Mouse (Mus musculus) forebrain, embryonic 13.5 days (tissue): Measurements from ENCODE around the gene Fbxl3. TPM values are rescaled to one million over a fixed set of nuclear protein-coding genes. Genes with fewer than 3 reads are reported as not detected.
A peak's percentile ranks its signal among the peaks of the same experiment; 100 is the strongest.

Source experiments
- ATAC-seq: fragments of 200-750 bp; cut with Nextera tagmentation; 2 replicates; pipeline ENCODE4 v1.8.0; 2017
- H3K27ac ChIP-seq: fragments of 300-500 bp; sonication (generic); 2 replicates; pipeline ENCODE4 v1.5.1; 2015; ENCODE audit warnings: inconsistent platforms, mild to moderate bottlenecking, moderate library complexity
- H3K27me3 ChIP-seq: fragments of 300-500 bp; sonication (generic); 2 replicates; pipeline ENCODE4 v1.6.1; 2015; ENCODE audit warnings: mild to moderate bottlenecking, inconsistent platforms
- H3K36me3 ChIP-seq: fragments of 300-500 bp; sonication (generic); 2 replicates; pipeline ENCODE4 v1.6.1; 2015; ENCODE audit warnings: mild to moderate bottlenecking, inconsistent platforms; ENCODE audit not compliant: poor library complexity, severe bottlenecking
- H3K4me1 ChIP-seq: fragments of 300-500 bp; sonication (generic); 2 replicates; pipeline ENCODE4 v1.6.1; 2015; ENCODE audit warnings: inconsistent platforms
- H3K4me2 ChIP-seq: fragments of 300-500 bp; sonication (generic); 2 replicates; pipeline ENCODE4 v1.6.1; 2015; ENCODE audit warnings: inconsistent platforms, mild to moderate bottlenecking, moderate library complexity
- H3K4me3 ChIP-seq: fragments of 300-500 bp; sonication (generic); 2 replicates; pipeline ENCODE4 v1.5.1; 2015; ENCODE audit warnings: mild to moderate bottlenecking, inconsistent platforms
- H3K9ac ChIP-seq: fragments of 300-500 bp; sonication (generic); 2 replicates; pipeline ENCODE4 v1.6.1; 2015; ENCODE audit warnings: mild to moderate bottlenecking, inconsistent platforms
- H3K9me3 ChIP-seq: fragments of 300-500 bp; sonication (generic); replicated peaks from 2 replicates; pipeline ENCODE4 v1.6.1; 2016; ENCODE audit warnings: inconsistent platforms
- WGBS: fragments of 180-500 bp; shearing (Covaris S2); methylation state at CpG from one replicate; pipeline ENCODE4 v1.1.7; 2015; 5-methylcytosine and 5-hydroxymethylcytosine counted together
- polyA plus RNA-seq: library from polyadenylated mRNA; unstranded; fragments of >200 nt; fragmentation: Nextera tagmentation; extraction: Ambion mirVana; gene quantifications from 2 replicates; pipeline ENCODE4 v1.2.1, GENCODE M21; 2015

The Fbxl3 gene
- polyA plus RNA-seq, 1 experiment from 2014 or later, result 20.2 TPM

DNA sequence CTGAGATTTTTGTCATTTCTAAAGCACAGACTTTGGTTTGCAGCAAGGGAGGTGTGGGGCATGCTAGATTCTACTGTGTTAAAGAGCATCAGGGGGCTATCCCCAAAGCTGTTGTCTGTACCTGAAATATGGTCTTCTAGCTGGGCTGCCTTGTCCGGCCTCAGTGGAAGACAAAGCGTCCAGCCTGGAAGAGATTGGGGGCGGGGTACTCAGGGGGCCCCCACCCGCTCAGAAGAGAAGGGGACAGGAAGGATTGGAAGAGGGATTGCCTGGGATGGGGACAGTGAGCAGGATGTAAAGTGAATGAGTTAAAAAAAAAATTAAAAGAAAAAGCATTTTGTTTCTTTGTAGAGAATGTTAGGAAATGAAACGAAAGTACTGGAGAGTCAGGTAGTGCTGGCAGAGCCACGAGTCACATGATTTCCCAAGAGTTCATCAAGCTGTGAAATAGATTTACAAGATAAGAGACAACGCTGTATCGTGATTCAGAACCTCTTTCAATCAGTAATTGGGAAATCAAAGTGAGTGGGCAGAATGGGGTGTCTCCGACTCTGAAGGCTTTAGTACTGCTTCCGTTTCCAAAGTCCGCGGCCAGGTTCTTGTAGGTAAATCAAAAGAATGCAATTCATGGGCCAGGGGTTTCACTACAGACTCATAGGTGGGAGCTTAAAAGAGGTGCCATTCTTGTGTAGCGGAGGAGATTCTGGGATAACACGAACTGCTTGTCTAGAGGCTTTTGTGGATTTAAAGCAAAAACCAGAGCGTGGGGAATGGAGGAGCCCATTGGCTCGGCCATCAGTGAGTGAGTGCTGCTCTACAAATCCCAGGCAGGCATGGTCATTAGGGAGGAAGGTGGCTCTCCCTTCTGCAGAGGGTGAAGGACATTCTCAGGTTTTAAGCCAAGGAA, 21.1 kb downstream of the Fbxl3 start:
- no peak for ATAC-seq
- H3K27ac ChIP-seq, result no peak overlapping the region
- H3K9ac ChIP-seq, result no peak overlapping the region
- H3K4me3 ChIP-seq, result no peak overlapping the region
- H3K4me1 ChIP-seq, result no peaks in the 10 kb centered on the region
- no peaks in the 10 kb centered on the region for H3K27me3 ChIP-seq
- peaks cover 33% of the 10 kb centered on the region for H3K36me3 ChIP-seq
- 91% methylated on average over 16 of the region's 16 CpGs for WGBS
- no peaks in the 10 kb centered on the region for H3K9me3 ChIP-seq
- no peak overlapping the region for H3K4me2 ChIP-seq

DNA sequence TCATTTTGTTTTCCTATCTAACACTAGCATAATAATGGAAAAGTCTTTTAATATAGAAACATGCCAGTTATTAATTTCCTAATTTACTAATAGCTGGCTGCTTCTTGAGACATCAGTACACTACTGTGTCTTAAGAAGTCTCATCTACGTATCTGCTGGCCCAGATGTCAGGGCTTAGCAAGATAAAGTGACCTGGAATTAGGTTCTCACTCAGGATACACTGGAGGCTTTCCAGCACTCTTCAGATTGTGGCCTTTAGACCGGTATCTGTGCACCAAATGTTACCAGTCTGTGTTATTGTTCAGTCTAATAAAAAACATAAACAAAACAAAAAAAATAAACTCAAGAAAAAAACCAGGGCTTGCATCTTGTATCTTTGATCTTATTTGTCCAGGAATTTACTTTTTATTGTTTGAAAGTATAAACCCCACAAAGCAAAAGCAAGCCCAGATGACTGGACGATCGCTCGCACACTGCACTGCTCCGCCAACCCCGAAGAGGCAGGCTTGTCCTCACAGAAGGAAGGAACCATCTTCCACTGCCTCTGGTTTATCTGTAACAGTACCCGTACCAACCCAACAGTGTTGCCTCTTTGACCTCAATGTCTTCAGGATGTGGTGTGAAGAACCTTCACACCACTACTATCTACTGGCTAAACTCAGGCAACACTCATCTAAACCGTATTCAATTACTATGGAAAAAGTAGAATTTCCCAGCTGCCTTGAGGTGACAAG, 21.9 kb downstream of the Fbxl3 start:
- Histone ChIP-seq H3K36me3 (peaks cover 33% of the 10 kb centered on the region), H3K4me3 (no peak overlapping the region), H3K4me1 (no peaks in the 10 kb centered on the region), H3K9ac (no peak overlapping the region), H3K4me2 (no peak overlapping the region), H3K9me3 (no peaks in the 10 kb centered on the region), H3K27me3 (no peaks in the 10 kb centered on the region), H3K27ac (no peak overlapping the region)
- WGBS, result 93% methylated on average over 9 of the region's 9 CpGs
- no peak for ATAC-seq

DNA sequence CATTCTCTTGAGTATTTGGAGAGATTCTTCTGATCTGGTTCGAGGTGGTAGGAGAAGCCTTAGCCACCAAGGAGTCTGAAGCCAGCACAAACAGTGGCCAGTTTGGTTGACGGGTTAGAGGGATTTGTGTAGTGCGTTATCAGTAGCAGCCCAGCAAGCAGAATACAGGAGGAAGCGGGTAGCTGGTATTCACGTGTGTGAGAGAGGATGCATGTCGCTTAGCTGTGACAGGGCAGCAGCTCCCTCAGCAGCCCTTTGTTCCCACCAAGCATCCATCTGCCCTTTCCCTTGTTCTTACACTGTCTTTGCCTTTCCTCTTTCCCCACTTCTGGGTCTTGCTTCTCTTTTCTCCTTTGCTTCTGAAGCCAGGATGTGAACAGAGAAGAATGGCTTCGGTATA, 24.2 kb downstream of the Fbxl3 start:
- Histone ChIP-seq H3K4me2 (no peak overlapping the region), H3K9me3 (no peaks in the 10 kb centered on the region), H3K36me3 (peaks cover 33% of the 10 kb centered on the region), H3K9ac (no peak overlapping the region), H3K4me1 (peaks cover 6% of the 10 kb centered on the region), H3K27me3 (no peaks in the 10 kb centered on the region), H3K27ac (no peak overlapping the region), H3K4me3 (no peak overlapping the region)
- 76% methylated on average over 7 of the region's 7 CpGs for WGBS
- ATAC-seq, result no peak

DNA sequence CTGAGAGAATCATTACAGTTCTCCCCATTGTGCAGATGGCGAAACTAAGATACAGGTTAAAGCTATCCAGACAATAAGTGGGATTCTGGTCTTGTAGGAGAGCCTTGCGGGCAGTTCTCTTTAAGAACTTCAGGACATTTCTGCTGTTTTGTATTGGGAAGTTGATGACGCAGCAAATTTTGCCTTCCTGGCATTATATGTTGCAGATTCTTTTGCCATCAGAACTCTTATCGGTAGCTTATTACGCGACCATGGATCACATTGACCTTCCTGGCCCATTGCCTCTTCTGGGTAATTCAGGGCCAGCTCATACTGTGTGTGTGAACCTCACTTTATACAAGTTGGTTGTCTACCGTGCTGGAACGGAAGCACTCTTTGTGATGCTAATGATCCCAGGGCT, 25.5 kb downstream of the Fbxl3 start:
- no peak overlapping the region for H3K4me2 ChIP-seq
- no peak overlapping the region for H3K27ac ChIP-seq
- H3K4me3 ChIP-seq, result no peak overlapping the region
- WGBS, result 84% methylated on average over 8 of the region's 8 CpGs
- H3K36me3 ChIP-seq, result peaks cover 28% of the 10 kb centered on the region
- no peaks in the 10 kb centered on the region for H3K9me3 ChIP-seq
- no peaks in the 10 kb centered on the region for H3K27me3 ChIP-seq
- peaks cover 6% of the 10 kb centered on the region for H3K4me1 ChIP-seq
- no peak overlapping the region for H3K9ac ChIP-seq
- ATAC-seq, result no peak

DNA sequence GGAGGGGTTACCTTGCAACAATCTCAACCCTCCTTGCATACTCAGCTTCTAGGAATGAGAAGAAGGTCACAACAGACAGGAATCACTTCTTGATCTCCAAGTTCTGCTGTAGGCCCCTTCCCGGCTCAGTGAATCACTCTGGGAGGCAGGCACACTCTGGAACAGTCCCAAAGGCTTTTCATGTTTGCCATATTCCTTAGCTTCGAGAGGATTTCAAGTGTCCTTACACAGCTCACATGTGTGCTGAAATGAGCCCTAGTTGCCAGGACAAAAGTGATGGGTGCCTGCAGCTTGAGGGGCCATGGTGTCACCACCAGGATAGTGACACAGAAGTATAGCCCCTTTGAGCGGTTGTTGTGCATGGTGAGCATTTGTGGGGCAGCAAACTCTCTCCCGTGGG, 26.6 kb downstream of the Fbxl3 start:
- Histone ChIP-seq H3K9me3 (no peaks in the 10 kb centered on the region), H3K4me3 (no peak overlapping the region), H3K9ac (no peak overlapping the region), H3K4me2 (no peak overlapping the region), H3K4me1 (peaks cover 6% of the 10 kb centered on the region), H3K36me3 (peaks cover 24% of the 10 kb centered on the region), H3K27ac (no peak overlapping the region), H3K27me3 (no peaks in the 10 kb centered on the region)
- ATAC-seq, result no peak
- 89% methylated on average over 4 of the region's 4 CpGs for WGBS

DNA sequence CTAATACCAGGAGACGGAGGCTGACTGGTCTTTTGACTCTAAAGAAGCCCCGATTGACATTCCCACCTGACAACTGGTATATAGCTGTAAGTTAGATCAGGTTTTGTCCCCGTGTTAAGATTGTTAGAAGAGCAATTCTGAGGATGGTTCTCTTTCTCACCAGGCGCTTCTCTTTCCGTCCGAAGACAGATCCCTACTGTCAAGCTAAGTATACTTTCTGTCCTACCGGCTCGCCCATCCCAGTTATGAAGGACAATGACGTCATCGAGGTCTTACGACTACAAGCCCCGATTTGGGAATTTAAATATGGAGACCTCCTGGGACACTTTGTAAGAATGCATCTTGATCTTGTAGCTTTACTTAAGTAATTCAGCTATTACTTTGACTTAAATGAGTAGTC, 27.9 kb downstream of the Fbxl3 start:
- WGBS, result 95% methylated on average over 12 of the region's 12 CpGs
- Histone ChIP-seq H3K27me3 (no peaks in the 10 kb centered on the region), H3K9me3 (no peaks in the 10 kb centered on the region), H3K4me3 (no peak overlapping the region), H3K9ac (no peak overlapping the region), H3K27ac (no peak overlapping the region), H3K4me2 (no peak overlapping the region), H3K36me3 (peaks cover 17% of the 10 kb centered on the region), H3K4me1 (peaks cover 6% of the 10 kb centered on the region)
- no peak for ATAC-seq

DNA sequence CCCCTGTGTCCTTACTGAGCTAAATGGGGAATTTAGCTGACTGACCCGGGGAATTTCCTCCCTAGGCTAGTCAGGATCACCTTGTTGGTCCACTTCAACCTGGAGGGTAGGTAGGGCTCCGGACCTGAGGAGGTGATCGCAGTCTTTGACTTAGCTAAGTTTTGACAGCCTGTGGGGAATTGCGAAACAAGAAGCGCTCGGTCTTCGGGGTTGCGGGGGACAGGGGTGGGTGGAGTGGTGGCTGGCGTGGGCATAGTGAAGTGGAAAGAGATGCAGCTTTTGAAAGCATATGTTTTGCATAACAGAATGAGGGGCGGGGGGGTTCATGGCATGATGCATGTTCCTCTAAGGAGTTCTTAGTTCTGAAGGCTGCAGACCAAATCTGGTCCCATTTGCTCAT, 28.6 kb downstream of the Fbxl3 start:
- Histone ChIP-seq H3K9ac (peak overlapping the region; percentile 76), H3K36me3 (peaks cover 13% of the 10 kb centered on the region), H3K27me3 (no peaks in the 10 kb centered on the region), H3K9me3 (no peaks in the 10 kb centered on the region), H3K4me2 (peak overlapping the region; percentile 81), H3K27ac (no peak overlapping the region), H3K4me3 (peak overlapping the region; percentile 63), H3K4me1 (peaks cover 6% of the 10 kb centered on the region)
- 6% methylated on average over 10 of the region's 10 CpGs for WGBS
- no peak for ATAC-seq

DNA sequence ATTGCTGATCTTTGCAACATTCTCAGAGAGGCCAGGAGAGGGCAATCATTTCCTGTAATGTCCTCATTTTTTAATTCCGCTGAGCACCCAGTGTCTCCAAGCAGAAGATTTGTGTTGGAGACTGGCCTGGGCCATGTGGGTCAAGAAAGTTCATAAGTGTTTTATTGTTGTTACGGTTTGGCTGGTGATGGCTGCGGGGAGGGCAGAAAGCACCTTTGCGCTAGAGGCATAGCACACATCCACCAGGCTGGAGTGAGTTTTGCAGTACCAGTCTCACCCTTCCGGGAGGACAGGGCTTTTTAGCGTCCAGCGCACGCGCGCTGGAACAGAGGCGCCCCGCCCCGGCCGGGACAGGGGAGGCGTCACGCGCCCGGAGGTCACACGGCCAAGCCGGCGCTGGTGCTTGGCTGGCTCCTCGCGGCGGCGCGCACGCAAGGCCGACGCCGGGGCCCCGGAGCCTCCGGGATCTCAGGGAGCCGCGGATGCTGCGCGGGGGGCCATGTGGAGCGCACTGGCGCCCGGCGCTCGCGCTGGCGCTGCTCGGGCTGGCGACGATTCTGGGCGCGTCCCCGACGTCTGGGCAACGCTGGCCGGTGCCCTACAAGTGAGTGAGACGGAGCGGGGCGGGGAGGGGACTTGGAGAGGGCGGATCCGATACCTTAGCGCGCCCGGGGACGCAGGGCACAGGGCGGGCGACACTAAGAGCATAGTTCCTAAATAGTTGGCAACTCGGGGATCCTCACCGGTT, 29.3 kb downstream of the Fbxl3 start, which contains the start of gene Cln5:
Gene Cln5 (plus strand): TSS at position 353 of the 748 bp plus-strand sequence.
- Histone ChIP-seq H3K9me3 (no peaks in the 10 kb centered on the region), H3K27me3 (no peaks in the 10 kb centered on the region), H3K4me3 (peak within 1 kb of the TSS; percentile 63), H3K4me1 (peaks cover 11% of the 10 kb centered on the region), H3K27ac (peak within 1 kb of the TSS; percentile 69), H3K36me3 (peaks cover 13% of the 10 kb centered on the region), H3K9ac (peak within 1 kb of the TSS; percentile 76), H3K4me2 (peak within 1 kb of the TSS; percentile 81)
- under 1% methylated on average over 65 of the region's 65 CpGs for WGBS
- ATAC-seq, result peak; percentile 96

DNA sequence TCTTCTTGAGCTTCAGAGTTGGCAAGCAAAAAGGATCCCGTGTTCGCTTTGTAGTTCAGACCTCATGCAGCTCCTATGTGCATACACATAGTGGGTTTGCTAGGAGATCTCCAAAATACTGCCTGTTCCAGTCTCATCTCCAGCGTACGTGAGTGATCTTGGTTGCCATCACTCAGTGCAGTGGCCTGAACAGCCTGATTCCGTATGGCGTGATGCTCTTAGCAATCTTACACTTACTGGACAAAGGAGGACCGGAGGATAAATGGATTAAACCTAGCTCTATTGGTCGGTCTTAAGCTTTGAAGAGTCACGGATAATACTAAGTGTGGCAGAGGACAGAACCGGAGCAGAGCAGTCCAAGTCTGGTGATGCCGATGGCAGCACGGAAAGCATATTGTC, 29.9 kb downstream of the Fbxl3 start:
- peak; percentile 65 for ATAC-seq
- peaks cover 11% of the 10 kb centered on the region for H3K36me3 ChIP-seq
- H3K9ac ChIP-seq, result peak overlapping the region; percentile 76
- H3K4me3 ChIP-seq, result peak overlapping the region; percentile 63
- peaks cover 11% of the 10 kb centered on the region for H3K4me1 ChIP-seq
- 11% methylated on average over 12 of the region's 12 CpGs for WGBS
- no peaks in the 10 kb centered on the region for H3K27me3 ChIP-seq
- no peaks in the 10 kb centered on the region for H3K9me3 ChIP-seq
- peak overlapping the region; percentile 81 for H3K4me2 ChIP-seq
- peak overlapping the region; percentile 69 for H3K27ac ChIP-seq

DNA sequence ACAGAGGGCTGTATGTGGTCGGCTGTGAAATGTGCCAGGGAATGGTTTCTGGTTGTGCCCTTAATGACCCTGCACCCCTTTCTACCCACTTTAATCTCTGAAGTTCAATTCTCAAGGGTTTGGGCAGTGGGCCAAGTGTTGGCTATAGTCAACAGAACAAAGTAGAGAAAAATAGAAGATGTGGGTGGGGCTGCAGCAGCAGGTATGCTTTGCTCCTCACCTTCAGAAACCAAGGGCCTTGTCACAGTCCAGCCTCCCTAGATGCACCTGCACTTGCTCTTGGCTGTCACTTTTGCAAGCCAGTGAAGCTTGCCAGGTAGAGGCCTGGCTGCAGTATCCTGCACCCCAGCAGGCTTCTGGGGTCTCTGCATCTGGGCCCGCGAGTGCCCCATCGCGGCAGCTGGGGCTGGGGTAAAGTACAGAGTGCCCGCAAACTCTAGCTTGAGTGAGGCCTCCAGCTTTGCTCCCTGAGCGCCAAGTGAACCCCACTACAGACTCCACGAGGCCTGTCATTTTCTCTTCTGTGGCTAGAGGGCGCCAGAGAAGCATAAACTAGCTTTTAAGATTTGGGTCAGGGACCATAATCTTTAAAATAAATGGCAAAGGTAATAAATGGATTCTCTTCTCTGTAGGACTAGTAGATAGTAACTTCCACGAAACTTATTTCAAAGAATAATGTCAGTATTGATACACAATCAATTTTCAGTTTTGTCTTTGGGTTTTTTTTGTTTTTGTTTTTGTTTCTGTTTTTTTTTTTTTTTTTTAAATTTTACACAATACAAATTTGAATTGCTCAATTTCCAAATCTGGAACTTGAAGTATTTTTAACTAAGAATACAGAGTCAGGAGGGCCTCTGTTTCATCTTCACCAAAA, 33.8 kb downstream of the Fbxl3 start:
- no peak overlapping the region for H3K4me3 ChIP-seq
- H3K27ac ChIP-seq, result no peak overlapping the region
- peaks cover 5% of the 10 kb centered on the region for H3K4me1 ChIP-seq
- no peak for ATAC-seq
- H3K9me3 ChIP-seq, result no peaks in the 10 kb centered on the region
- no peaks in the 10 kb centered on the region for H3K36me3 ChIP-seq
- no peak overlapping the region for H3K9ac ChIP-seq
- H3K27me3 ChIP-seq, result no peaks in the 10 kb centered on the region
- WGBS, result 12% methylated on average over 10 of the region's 10 CpGs
- H3K4me2 ChIP-seq, result no peak overlapping the region

DNA sequence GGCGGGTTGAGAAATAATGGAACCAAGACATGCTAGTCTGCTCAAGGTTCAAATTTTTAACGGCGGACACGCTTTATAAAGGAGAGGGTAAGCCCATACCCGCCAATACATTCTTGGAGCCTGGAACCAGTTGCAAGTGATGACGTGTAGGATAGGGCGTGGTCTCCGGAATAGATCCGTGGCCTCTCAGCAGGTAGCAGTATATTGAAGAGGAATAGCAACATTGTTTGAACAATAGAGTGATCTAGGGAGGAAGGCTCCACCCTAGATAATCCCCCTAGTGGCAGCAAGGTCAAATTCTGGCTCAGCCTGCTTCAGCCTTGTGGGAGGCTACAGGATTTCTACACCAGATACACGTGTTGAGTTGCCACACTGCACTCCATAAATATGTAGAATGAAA, 39.9 kb downstream of the Fbxl3 start:
- WGBS, result 87% methylated on average over 10 of the region's 10 CpGs
- Histone ChIP-seq H3K4me1 (no peaks in the 10 kb centered on the region), H3K27me3 (no peaks in the 10 kb centered on the region), H3K27ac (no peak overlapping the region), H3K9me3 (no peaks in the 10 kb centered on the region), H3K9ac (no peak overlapping the region), H3K36me3 (no peaks in the 10 kb centered on the region), H3K4me3 (no peak overlapping the region), H3K4me2 (no peak overlapping the region)
- ATAC-seq, result no peak
